Mouse (Mus musculus) testis, postnatal 14 days (tissue): ENCODE data around the gene Hoxd10.

Experiments used
- DNase-seq: peaks from one replicate; pipeline ENCODE4 v3.0.0; 2021; ENCODE audit warnings: low spot score

Hoxd10 gene

GRCm38 (mm10) chr2:74681594-74682531 lies 9.9 kb upstream of the Hoxd10 start:
- DNase-seq = peak; percentile 19

DNA sequence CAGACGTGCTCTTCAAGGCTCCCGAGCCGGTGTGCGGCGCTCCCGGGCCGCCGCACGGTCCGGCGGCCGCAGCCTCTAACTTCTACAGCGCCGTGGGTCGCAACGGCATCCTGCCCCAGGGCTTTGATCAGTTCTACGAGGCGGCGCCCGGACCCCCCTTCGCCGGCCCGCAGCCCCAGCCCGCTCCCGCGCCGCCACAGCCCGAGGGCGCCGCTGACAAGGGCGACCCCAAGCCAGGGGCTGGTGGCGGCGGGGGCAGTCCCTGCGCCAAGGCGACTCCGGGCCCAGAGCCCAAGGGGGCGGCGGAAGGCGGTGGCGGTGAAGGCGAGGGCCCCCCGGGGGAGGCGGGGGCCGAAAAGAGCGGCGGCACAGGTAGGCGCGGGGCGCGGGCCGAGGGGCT lies 8.9 kb upstream of the Hoxd10 start:
- DNase-seq = no peak

- DNase-seq = peak; percentile 35
Measured at GRCm38 (mm10) chr2:74683471-74683951, 8.2 kb upstream of the Hoxd10 start.

DNA sequence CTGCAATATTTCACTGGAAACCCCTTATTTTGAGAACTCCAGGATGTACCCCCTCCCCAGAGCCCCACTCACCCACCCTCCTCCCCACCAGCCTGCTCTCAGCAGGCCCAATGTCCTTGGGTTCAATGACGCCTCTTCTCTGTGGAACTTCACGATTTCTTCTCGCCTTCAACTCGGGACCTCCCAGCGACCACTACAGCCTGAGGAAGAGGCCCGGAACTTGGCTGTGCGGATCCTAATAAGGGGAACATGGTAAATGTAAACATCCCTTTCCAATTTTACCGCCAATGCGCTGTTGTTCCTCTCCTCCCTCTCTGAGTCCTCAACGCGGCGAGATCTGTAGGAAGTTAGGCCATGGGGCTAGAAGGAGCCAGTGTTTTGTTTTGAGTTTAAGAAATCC lies 7.6 kb upstream of the Hoxd10 start:
- DNase-seq = no peak

DNA sequence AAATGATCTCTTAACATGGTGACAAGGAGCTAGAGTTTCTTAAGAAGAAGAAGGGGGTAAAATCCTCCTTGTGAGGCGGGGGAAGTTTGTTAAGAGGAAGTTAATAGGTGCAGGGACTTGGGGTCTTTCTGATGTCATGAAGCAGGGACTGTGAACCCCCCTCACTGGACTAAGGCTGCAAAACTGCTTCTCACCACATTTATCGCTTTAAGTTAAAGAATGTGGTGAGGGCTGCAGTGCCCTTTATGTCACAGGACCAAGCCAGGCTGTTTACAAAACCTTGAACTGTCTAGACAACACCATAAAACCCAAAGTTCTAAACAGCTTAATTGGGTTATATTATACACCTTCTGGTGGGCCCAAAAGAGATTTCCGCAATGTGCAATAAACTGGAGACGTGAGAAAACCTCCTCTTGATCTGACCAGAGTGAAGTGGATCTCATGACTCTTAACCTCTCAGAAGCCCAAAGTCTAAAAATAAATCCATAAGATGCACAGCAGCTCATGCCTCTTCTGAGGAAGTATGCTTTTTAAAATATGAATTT lies 6.6 kb upstream of the Hoxd10 start:
- DNase-seq = no peak

GRCm38 (mm10) chr2:74686301-74686987 lies 5.3 kb upstream of the Hoxd10 start:
- DNase-seq = no peak

- no peak for DNase-seq
Measured at GRCm38 (mm10) chr2:74686988-74687697, 4.6 kb upstream of the Hoxd10 start.

- DNase-seq = no peak
Measured at GRCm38 (mm10) chr2:74687698-74688555, 3.8 kb upstream of the Hoxd10 start.

- no peak for DNase-seq
Measured at GRCm38 (mm10) chr2:74688795-74689573, 2.7 kb upstream of the Hoxd10 start.

- DNase-seq = no peak
Measured at GRCm38 (mm10) chr2:74689574-74690337, 2.0 kb upstream of the Hoxd10 start.

DNA sequence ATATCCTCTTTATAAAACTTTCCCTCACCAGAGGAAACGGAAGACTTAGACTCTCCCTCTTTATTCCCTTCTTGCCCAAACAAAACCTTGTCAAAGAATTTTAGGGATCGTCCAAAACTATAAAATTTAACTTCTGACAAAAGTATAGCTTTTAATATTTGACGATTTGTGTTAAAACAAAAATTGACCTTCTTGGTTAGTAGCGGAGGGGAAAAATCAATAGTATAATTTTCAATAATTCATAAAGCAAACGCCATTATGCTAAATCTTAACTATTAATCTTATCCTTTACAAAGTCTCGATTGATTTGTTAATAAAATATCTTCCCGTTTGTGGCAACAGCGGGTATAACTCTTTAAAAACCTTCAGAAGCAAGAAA lies 1.4 kb upstream of the Hoxd10 start:
- DNase-seq = no peak

DNA sequence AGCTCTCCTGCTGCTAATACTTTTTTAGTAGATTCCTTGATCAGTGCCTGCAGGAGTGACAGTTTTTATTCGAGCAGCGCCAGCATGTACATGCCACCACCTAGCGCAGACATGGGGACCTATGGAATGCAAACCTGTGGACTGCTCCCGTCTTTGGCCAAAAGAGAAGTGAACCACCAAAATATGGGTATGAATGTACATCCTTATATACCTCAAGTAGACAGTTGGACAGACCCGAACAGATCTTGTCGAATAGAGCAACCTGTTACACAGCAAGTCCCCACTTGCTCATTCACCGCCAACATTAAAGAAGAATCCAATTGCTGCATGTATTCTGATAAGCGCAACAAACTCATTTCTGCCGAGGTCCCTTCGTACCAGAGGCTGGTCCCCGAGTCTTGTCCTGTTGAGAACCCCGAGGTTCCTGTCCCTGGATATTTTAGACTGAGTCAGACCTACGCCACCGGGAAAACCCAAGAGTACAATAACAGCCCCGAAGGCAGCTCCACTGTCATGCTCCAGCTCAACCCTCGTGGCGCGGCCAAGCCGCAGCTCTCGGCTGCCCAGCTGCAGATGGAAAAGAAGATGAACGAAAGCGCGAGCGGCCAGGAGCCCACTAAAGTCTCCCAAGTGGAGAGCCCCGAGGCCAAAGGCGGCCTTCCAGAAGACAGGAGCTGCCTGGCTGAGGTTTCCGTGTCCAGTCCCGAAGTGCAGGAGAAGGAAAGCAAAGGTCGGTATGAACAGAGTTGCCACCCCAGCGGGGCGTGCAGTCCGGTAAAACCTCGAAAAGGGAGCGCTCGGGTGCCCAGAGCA lies 477 bp downstream of the Hoxd10 start:
- no peak for DNase-seq

DNA sequence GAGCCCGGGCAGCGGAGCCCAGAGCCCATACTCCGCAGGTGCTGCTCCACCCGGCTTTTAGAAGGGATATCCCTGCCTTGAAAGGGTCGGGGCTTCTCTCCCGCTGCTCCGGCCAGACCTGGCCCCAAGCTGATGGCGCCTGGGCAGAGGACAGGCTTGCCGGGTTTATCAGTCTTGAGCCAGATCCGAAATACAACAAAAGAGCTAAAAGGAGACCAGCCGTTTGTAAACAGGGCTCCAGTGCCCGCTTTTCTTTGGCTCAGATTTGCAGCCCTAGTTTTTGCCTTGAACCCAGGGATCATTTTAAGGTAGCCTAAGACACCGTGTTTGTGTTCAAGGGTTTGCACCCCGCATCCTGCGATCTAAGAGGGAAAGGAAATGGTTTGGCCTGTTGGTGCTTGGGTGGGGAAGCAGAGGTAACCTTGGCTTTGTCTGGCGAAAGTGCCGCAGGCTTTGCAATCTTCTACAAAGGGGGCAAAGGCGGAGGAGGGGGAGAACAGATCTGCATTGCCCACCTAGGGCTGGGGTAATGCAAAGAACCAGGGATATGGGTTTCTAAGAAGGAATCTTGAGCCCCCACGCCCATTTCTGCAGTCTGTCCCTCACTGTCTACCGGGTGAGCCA lies 1.2 kb downstream of the Hoxd10 start:
- DNase-seq = no peak

GRCm38 (mm10) chr2:74693432-74693827 lies 1.7 kb downstream of the Hoxd10 start:
- no peak for DNase-seq

GRCm38 (mm10) chr2:74694066-74694465 lies 2.3 kb downstream of the Hoxd10 start:
- no peak for DNase-seq

DNA sequence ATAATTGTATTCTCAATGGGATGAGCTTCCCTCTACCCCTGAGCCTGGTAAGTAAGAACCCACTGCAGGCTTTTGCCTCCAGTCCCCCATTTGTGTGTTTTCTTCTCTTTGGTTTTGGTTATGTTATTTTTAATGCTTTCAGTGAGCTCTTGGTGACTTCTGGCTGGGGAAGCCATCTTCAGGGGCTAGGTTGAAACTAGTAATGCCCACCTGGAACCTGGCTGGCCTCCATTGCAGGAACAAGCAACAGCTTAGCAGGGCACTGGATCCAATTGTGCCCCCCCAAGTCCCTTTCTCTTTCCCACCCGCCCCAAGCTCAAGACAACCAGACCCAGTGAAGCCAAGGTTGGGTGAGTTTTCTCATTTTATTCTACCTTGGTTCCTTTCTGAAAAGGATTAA lies 3.7 kb downstream of the Hoxd10 start:
- no peak for DNase-seq

DNA sequence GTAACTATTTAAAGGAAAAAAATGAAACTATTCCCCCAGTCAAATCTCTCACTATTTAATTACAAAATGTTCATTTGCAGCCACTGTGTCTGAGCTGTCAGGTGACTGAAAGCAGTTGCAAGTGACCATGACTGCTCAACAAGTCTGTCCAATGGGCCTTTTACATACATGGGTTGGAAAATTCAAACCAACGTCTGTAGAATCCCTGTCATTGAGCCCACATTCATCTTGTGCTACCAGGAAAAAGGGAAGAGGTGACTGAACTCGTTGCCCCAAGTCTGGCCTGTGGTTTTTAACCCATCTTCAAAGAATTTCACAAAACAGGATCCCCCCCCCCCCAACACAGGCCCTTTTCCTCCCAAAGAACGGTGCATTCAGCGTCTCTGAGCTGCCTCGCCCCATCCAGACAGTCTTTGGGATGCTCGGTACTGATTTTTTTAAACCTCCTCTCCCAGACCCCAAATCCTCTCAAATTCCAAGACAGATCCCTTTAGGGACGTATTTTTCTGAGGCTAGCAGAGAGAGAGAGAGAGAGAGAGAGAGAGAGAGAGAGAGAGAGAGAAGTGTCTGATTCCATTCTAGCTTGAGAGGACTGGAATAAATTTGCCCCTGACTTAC lies 4.2 kb downstream of the Hoxd10 start:
- DNase-seq = no peak
